Mouse (Mus musculus) limb, embryonic 11.5 days (tissue): Measurements from ENCODE around the gene Phf11b. TPM values are rescaled to one million over a fixed set of nuclear protein-coding genes. Genes with fewer than 3 reads are reported as not detected.
"Not testable (repeated sequence)": the region's sequence is repeated elsewhere in the genome, so short reads cannot be mapped to it uniquely, and the experiment has no call there.

ENCODE experiments used
- ATAC-seq: fragments of 200-750 bp; cut with Nextera tagmentation; 2 replicates; pipeline ENCODE4 v1.8.0; 2017; ENCODE audit warnings: low read depth; ENCODE audit not compliant: insufficient number of reproducible peaks, low FRiP score, low TSS enrichment
- DNase-seq: peaks from one replicate; pipeline ENCODE4 v3.0.0-alpha.2; 2015; ENCODE audit warnings: low spot score
- H3K27ac ChIP-seq: fragments of 300-500 bp; sonication (generic); replicated peaks from 2 replicates; pipeline ENCODE4 v1.5.1; 2014; ENCODE audit warnings: low read depth, mild to moderate bottlenecking, low read length
- H3K27me3 ChIP-seq: fragments of 300-500 bp; sonication (generic); 2 replicates; pipeline ENCODE4 v1.6.1; 2014; ENCODE audit warnings: mild to moderate bottlenecking, low read length, mixed read lengths; ENCODE audit not compliant: control insufficient read depth, insufficient read depth
- H3K36me3 ChIP-seq: fragments of 300-500 bp; sonication (generic); 2 replicates; pipeline ENCODE4 v1.6.1; 2014; ENCODE audit warnings: mild to moderate bottlenecking, low read length, moderate library complexity, mixed read lengths; ENCODE audit not compliant: control insufficient read depth, insufficient read depth
- H3K4me1 ChIP-seq: fragments of 300-500 bp; sonication (generic); 2 replicates; pipeline ENCODE4 v1.6.1; 2014; ENCODE audit warnings: low read length, mixed read lengths; ENCODE audit not compliant: control insufficient read depth, insufficient read depth
- H3K4me2 ChIP-seq: fragments of 300-500 bp; sonication (generic); 2 replicates; pipeline ENCODE4 v1.6.1; 2014; ENCODE audit warnings: low read depth, mild to moderate bottlenecking, moderate library complexity; ENCODE audit not compliant: severe bottlenecking
- H3K4me3 ChIP-seq: fragments of 300-500 bp; sonication (generic); 2 replicates; pipeline ENCODE4 v1.5.1; 2014; ENCODE audit warnings: low read depth, low read length
- H3K9ac ChIP-seq: fragments of 300-500 bp; sonication (generic); 2 replicates; pipeline ENCODE4 v1.6.1; 2014; ENCODE audit warnings: mild to moderate bottlenecking, low read length
- H3K9me3 ChIP-seq: fragments of 300-500 bp; sonication (generic); 2 replicates; pipeline ENCODE4 v1.6.1; 2016; ENCODE audit warnings: low read length; ENCODE audit not compliant: control insufficient read depth
- WGBS: fragments of 180-500 bp; shearing (Covaris S2); extraction: QIAGEN DNeasy Blood & Tissue Kit; methylation state at CpG from one replicate; pipeline ENCODE4 v1.1.7; 2014; 5-methylcytosine and 5-hydroxymethylcytosine counted together
- polyA plus RNA-seq: library from polyadenylated mRNA; unstranded; fragments of >200 nt; fragmentation: Nextera tagmentation; extraction: Ambion mirVana; gene quantifications from 2 replicates; pipeline ENCODE4 v1.2.1, GENCODE M21; 2014

Phf11b gene
- not detected in 2 replicates for polyA plus RNA-seq

GRCm38 (mm10) chr14:59341189-59341588 lies at the start of gene Phf11b:
Gene Phf11b, minus strand, starts transcription at chr14:59341351.
- not testable (repeated sequence) for H3K9me3 ChIP-seq, ATAC-seq

GRCm38 (mm10) chr14:59390181-59390580 lies 49.0 kb upstream of the Phf11b start:
- not testable (repeated sequence) for DNase-seq, H3K27me3 ChIP-seq, ATAC-seq, H3K4me1 ChIP-seq, H3K4me3 ChIP-seq, H3K4me2 ChIP-seq, H3K36me3 ChIP-seq, H3K9ac ChIP-seq, H3K27ac ChIP-seq, H3K9me3 ChIP-seq
- 77% methylated on average over 4 of the region's 4 CpGs for WGBS

More at GRCm38 (mm10) chr14:59341189-59341588, at the start of gene Phf11b:
- 76% methylated on average over 1 of the region's 1 CpGs for WGBS
- not testable (repeated sequence) for H3K4me3 ChIP-seq, H3K27me3 ChIP-seq, H3K36me3 ChIP-seq, H3K9ac ChIP-seq, H3K4me2 ChIP-seq, H3K27ac ChIP-seq, H3K4me1 ChIP-seq, DNase-seq

GRCm38 (mm10) chr14:59389532-59389931 lies 48.4 kb upstream of the Phf11b start:
- Histone ChIP-seq H3K4me1 (no peaks in the 10 kb centered on the region), H3K4me2 (no peak overlapping the region), H3K9ac (no peak overlapping the region), H3K4me3 (no peak overlapping the region), H3K36me3 (no peaks in the 10 kb centered on the region), H3K27ac (no peak overlapping the region), H3K27me3 (no peaks in the 10 kb centered on the region), H3K9me3 (no peaks in the 10 kb centered on the region)
- DNase-seq (no peak), ATAC-seq (no peak)
- WGBS, result 61% methylated on average over 1 of the region's 1 CpGs

GRCm38 (mm10) chr14:59370348-59371068 lies 29.4 kb upstream of the Phf11b start:
- H3K4me1 ChIP-seq, result no peaks in the 10 kb centered on the region
- no peaks in the 10 kb centered on the region for H3K27me3 ChIP-seq
- no peak overlapping the region for H3K27ac ChIP-seq
- no peak overlapping the region for H3K9ac ChIP-seq
- H3K4me2 ChIP-seq, result no peak overlapping the region
- WGBS, result 94% methylated on average over 25 of the region's 25 CpGs
- ATAC-seq (no peak), DNase-seq (no peak)
- H3K36me3 ChIP-seq, result no peaks in the 10 kb centered on the region
- no peak overlapping the region for H3K4me3 ChIP-seq
- no peaks in the 10 kb centered on the region for H3K9me3 ChIP-seq

GRCm38 (mm10) chr14:59366386-59367105 lies 25.4 kb upstream of the Phf11b start:
- Histone ChIP-seq H3K4me2 (no peak overlapping the region), H3K27me3 (no peaks in the 10 kb centered on the region), H3K9ac (no peak overlapping the region), H3K9me3 (no peaks in the 10 kb centered on the region), H3K4me3 (no peak overlapping the region), H3K36me3 (no peaks in the 10 kb centered on the region), H3K4me1 (no peaks in the 10 kb centered on the region), H3K27ac (no peak overlapping the region)
- no peak for ATAC-seq
- 74% methylated on average over 8 of the region's 8 CpGs for WGBS
- no peak for DNase-seq

GRCm38 (mm10) chr14:59365244-59365644 lies 24.1 kb upstream of the Phf11b start, which contains the start of gene Phf11d:
Gene Phf11d, minus strand, starts transcription at chr14:59365470.
- ATAC-seq, result no peak
- Histone ChIP-seq H3K4me2 (no peak within 1 kb of the TSS), H3K4me1 (no peaks in the 10 kb centered on the region), H3K27me3 (no peaks in the 10 kb centered on the region), H3K36me3 (no peaks in the 10 kb centered on the region), H3K9ac (no peak within 1 kb of the TSS), H3K4me3 (no peak within 1 kb of the TSS), H3K27ac (no peak within 1 kb of the TSS), H3K9me3 (no peaks in the 10 kb centered on the region)
- 83% methylated on average over 6 of the region's 6 CpGs for WGBS
- DNase-seq, result no peak

GRCm38 (mm10) chr14:59339541-59339940 lies 1.6 kb downstream of the Phf11b start:
- H3K27me3 ChIP-seq, result no peaks in the 10 kb centered on the region
- no peak overlapping the region for H3K27ac ChIP-seq
- no peak for ATAC-seq
- no peak overlapping the region for H3K4me3 ChIP-seq
- no peaks in the 10 kb centered on the region for H3K9me3 ChIP-seq
- no peak overlapping the region for H3K4me2 ChIP-seq
- DNase-seq, result no peak
- H3K4me1 ChIP-seq, result no peaks in the 10 kb centered on the region
- no peaks in the 10 kb centered on the region for H3K36me3 ChIP-seq
- 93% methylated on average over 1 of the region's 1 CpGs for WGBS
- H3K9ac ChIP-seq, result no peak overlapping the region

GRCm38 (mm10) chr14:59336056-59336455 lies 5.1 kb downstream of the Phf11b start:
- not testable (repeated sequence) for H3K4me1 ChIP-seq, ATAC-seq, H3K27me3 ChIP-seq, H3K4me3 ChIP-seq, H3K9me3 ChIP-seq, H3K4me2 ChIP-seq, H3K36me3 ChIP-seq, H3K27ac ChIP-seq, H3K9ac ChIP-seq, DNase-seq
- 85% methylated on average over 3 of the region's 3 CpGs for WGBS
